Mouse (Mus musculus) mesoderm, embryonic 11.5 days (tissue): ENCODE measurements around the gene Alyref.

ENCODE experiments used
- DNase-seq: peaks from one replicate; pipeline ENCODE4 v3.0.0-alpha.2; 2012; ENCODE audit warnings: low read depth, low spot score

The Alyref gene

GRCm38 (mm10) chr11:120548214-120548613 is 50.0 kb downstream of the Alyref start:
- DNase-seq: no peak

GRCm38 (mm10) chr11:120547469-120547868 is 50.7 kb downstream of the Alyref start:
- DNase-seq: no peak

GRCm38 (mm10) chr11:120545964-120546363 is 52.2 kb downstream of the Alyref start:
- DNase-seq: no peak

- no peak for DNase-seq
Measured at GRCm38 (mm10) chr11:120542376-120542775, 55.8 kb downstream of the Alyref start.
